Mouse (Mus musculus): ENCODE measurements around the gene Pdyn. TPM values are rescaled to one million over a fixed set of nuclear protein-coding genes. Genes with fewer than 3 reads are reported as not detected.

The Pdyn gene
- polyA plus RNA-seq, 1 experiment from 2014 or later, result 20.0 TPM

Other genes starting within 250 kb of the Pdyn start
- gene F830045P16Rik, start 163.2 kb downstream of the Pdyn start, polyA plus RNA-seq (2015; fragmentation: Nextera tagmentation; extraction: Ambion mirVana), result not detected in 2 replicates
- 31.9 and 34.6 TPM in 2 replicates for gene Sirpa, start 107.0 kb downstream of the Pdyn start, polyA plus RNA-seq (2015; fragmentation: Nextera tagmentation; extraction: Ambion mirVana)
- 6.4 and 8.0 TPM in 2 replicates for gene Stk35, start 100.7 kb upstream of the Pdyn start, polyA plus RNA-seq (2015; fragmentation: Nextera tagmentation; extraction: Ambion mirVana)